Mouse (Mus musculus): ENCODE measurements at regions not wholly inside any gene's neighbourhood (a gene's known extent, or its start where the extent isn't known, plus 50 kb on each side); places are given as distances from the start of the nearest gene placed in this dataset.

GRCm38 (mm10) chr3:128036538-128036937, 140.4 kb upstream of the Fam241a start:
- intact Hi-C loops (cut with DNase I): no loop called here
- no peak for DNase-seq (ENCODE audit: low spot score in 2 of 2)

GRCm38 (mm10) chr3:128030352-128030751, 134.2 kb upstream of the Fam241a start:
- DNase-seq (ENCODE audit: low spot score in 2 of 2): no peak
- intact Hi-C loops (cut with DNase I): no loop called here

- no peak for DNase-seq (ENCODE audit: low spot score in 2 of 2)
- intact Hi-C loops (cut with DNase I): no loop called here
These were observed 133.4 kb upstream of the Fam241a start for GRCm38 (mm10) chr3:128029565-128029915.

GRCm38 (mm10) chr3:128028856-128029564, 132.9 kb upstream of the Fam241a start:
- intact Hi-C loops (cut with DNase I): no loop called here
- DNase-seq (ENCODE audit: low spot score in 2 of 2): no peak

GRCm38 (mm10) chr3:128024856-128025255, 128.7 kb upstream of the Fam241a start:
- intact Hi-C loops (cut with DNase I): no loop called here
- DNase-seq (ENCODE audit: low spot score in 2 of 2): no peak

- no peak for DNase-seq (ENCODE audit: low spot score in 2 of 2)
- intact Hi-C loops (cut with DNase I): no loop called here
These were observed 118.8 kb upstream of the Fam241a start for GRCm38 (mm10) chr3:128014909-128015308.

GRCm38 (mm10) chr3:128002905-128003641, 106.9 kb upstream of the Fam241a start:
- intact Hi-C loops (cut with DNase I): loop anchor here (2.0 to 10.0 kb wide), 3 partner anchors 182 to 1202 kb away; no protein-coding TSS in a partner anchor
- DNase-seq (ENCODE audit: low spot score in 2 of 2): no peak

- intact Hi-C loops (cut with DNase I): loop anchor here (2.0 to 10.0 kb wide), 3 partner anchors 183 to 1203 kb away; no protein-coding TSS in a partner anchor
- DNase-seq (ENCODE audit: low spot score in 2 of 2): peak; percentile 16 to 26
These were observed 105.9 kb upstream of the Fam241a start for GRCm38 (mm10) chr3:128001924-128002501.

GRCm38 (mm10) chr3:127995678-127996077, 99.6 kb upstream of the Fam241a start:
- intact Hi-C loops (cut with DNase I): no loop called here
- no peak for DNase-seq (ENCODE audit: low spot score in 2 of 2)

- intact Hi-C loops (cut with DNase I): no loop called here
- no peak for DNase-seq (ENCODE audit: low spot score in 2 of 2)
These were observed 91.5 kb upstream of the Fam241a start for GRCm38 (mm10) chr3:127987583-127987982.

- intact Hi-C loops (cut with DNase I): no loop called here
- DNase-seq (ENCODE audit: low spot score in 2 of 2): no peak
These were observed 89.0 kb upstream of the Fam241a start for GRCm38 (mm10) chr3:127985165-127985564.

GRCm38 (mm10) chr3:127977240-127977639, 81.1 kb upstream of the Fam241a start:
- DNase-seq (ENCODE audit: low spot score in 2 of 2): no peak
- intact Hi-C loops (cut with DNase I): no loop called here

GRCm38 (mm10) chr3:127970891-127971290, 74.8 kb upstream of the Fam241a start:
- peak; percentile 16 to 40 for DNase-seq (ENCODE audit: low spot score in 2 of 2)
- intact Hi-C loops (cut with DNase I): no loop called here

- intact Hi-C loops (cut with DNase I): no loop called here
- DNase-seq (ENCODE audit: low spot score in 2 of 2): no peak
These were observed 71.0 kb upstream of the Fam241a start for GRCm38 (mm10) chr3:127967170-127967569.

- intact Hi-C loops (cut with DNase I): no loop called here
- no peak for DNase-seq (ENCODE audit: low spot score in 2 of 2)
These were observed 70.1 kb upstream of the Fam241a start for GRCm38 (mm10) chr3:127966214-127966613.

- intact Hi-C loops (cut with DNase I): no loop called here
These were observed 63.0 kb upstream of the Fam241a start for GRCm38 (mm10) chr3:127958919-127959684.

GRCm38 (mm10) chr3:127954856-127955255, 58.7 kb upstream of the Fam241a start:
- intact Hi-C loops (cut with DNase I): no loop called here
- DNase-seq (ENCODE audit: low spot score in 2 of 2): no peak

More at GRCm38 (mm10) chr3:127958919-127959684, 63.0 kb upstream of the Fam241a start:
- no peak for DNase-seq (ENCODE audit: low spot score in 2 of 2)

GRCm38 (mm10) chr3:127953610-127954009, 57.5 kb upstream of the Fam241a start:
- intact Hi-C loops (cut with DNase I): no loop called here
- DNase-seq (ENCODE audit: low spot score in 2 of 2): no peak

- peak in 1 of 2 experiments; percentile 26 for DNase-seq (ENCODE audit: low spot score in 2 of 2)
- intact Hi-C loops (cut with DNase I): loop anchor here (2.0 to 10.0 kb wide), 4 partner anchors 96 to 374 kb away; no protein-coding TSS in a partner anchor
These were observed 52.9 kb upstream of the Fam241a start for GRCm38 (mm10) chr3:127948898-127949620.
